ENCODE assay signal across 8 mouse cellular contexts in the genomic region with DNA sequence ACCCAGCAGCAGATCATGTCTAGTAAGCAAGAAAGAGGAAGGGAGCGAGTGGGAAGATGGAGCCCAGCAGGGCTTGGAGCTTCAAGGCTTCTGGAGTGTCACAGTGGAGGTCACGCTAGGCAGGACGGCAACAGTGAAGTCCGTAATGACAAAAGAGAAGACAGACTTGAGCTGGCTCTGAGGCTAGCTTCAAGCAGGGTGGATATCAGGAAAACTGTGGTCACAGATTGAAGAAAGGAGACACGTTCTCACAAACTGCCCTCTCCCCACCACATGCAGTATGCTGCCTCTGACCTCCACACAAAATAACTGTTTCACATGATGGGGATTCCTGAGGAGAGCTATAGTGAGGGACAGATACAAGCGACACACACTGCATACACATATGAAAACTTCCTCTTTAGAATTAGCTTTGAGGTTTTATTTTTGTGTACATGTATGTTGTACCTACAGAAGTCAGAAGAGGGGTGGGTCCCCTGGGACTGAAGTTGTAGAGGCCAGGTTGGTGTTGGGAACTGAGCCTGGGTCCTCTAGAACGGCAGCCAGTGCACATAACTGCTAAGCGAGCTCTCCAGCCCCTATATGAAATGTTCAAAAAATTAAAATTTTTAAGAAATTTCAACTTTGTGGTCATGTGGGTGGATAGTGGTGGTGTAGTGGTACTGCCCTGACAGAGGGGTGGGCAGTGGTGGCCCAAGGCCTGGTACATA. TPM values are rescaled to one million over a fixed set of nuclear protein-coding genes. Genes with fewer than 3 reads are reported as not detected.
DNase-seq lines count a peak whose midpoint lies in the region; ATAC-seq and TF ChIP-seq lines count a peak whose summit lies in the region.

No protein-coding gene starts in this region.

- peaks cover 39% of the 10 kb centered on the region for H3K4me1 ChIP-seq in forebrain, embryonic 13.5 days
- H3K4me1 ChIP-seq in forebrain, embryonic 16.5 days (replicated peaks; ENCODE audit: control insufficient read depth, insufficient read depth, low read length), result peaks cover 22% of the 10 kb centered on the region
- peaks cover 32% of the 10 kb centered on the region for H3K4me1 ChIP-seq in embryonic facial prominence, embryonic 14.5 days (ENCODE audit: control insufficient read depth, insufficient read depth, low read length)
- H3K4me1 ChIP-seq in midbrain, embryonic 13.5 days (replicated peaks), result peaks cover 51% of the 10 kb centered on the region

- peaks cover 14% of the 10 kb centered on the region for H3K36me3 ChIP-seq in forebrain, embryonic 13.5 days (ENCODE audit: poor library complexity, severe bottlenecking)
- H3K36me3 ChIP-seq in forebrain, embryonic 16.5 days (ENCODE audit: control insufficient read depth, insufficient read depth), result no peaks in the 10 kb centered on the region
- peaks cover 20% of the 10 kb centered on the region for H3K36me3 ChIP-seq in embryonic facial prominence, embryonic 14.5 days (ENCODE audit: control insufficient read depth, insufficient read depth, low read length)
- peaks cover 7% of the 10 kb centered on the region for H3K36me3 ChIP-seq in midbrain, embryonic 13.5 days

- H3K27ac ChIP-seq in forebrain, embryonic 13.5 days, result no peak overlapping the region
- no peak overlapping the region for H3K27ac ChIP-seq in forebrain, embryonic 16.5 days (ENCODE audit: low read length)
- peak overlapping the region; percentile 56; the same call in 1 of the 2 replicates for H3K27ac ChIP-seq in layer of hippocampus, adult 2 months
- no peak overlapping the region for H3K27ac ChIP-seq in embryonic facial prominence, embryonic 14.5 days (replicated peaks; ENCODE audit: low read depth, low read length)
- H3K27ac ChIP-seq in midbrain, embryonic 13.5 days, result no peak overlapping the region

- H3K4me2 ChIP-seq in forebrain, embryonic 13.5 days, result peak overlapping the region; percentile 88; the same call in 1 of the 2 replicates
- no peak overlapping the region for H3K4me2 ChIP-seq in forebrain, embryonic 16.5 days (ENCODE audit: low read length)
- H3K4me2 ChIP-seq in embryonic facial prominence, embryonic 14.5 days (ENCODE audit: low read depth, low read length), result peak overlapping the region; percentile 55
- H3K4me2 ChIP-seq in midbrain, embryonic 13.5 days (replicated peaks), result peak overlapping the region; percentile 91

- TF ChIP-seq CTCF in layer of hippocampus, adult 2 months (conservative IDR thresholded peaks at IDR 0.05), result no peak

- no peak for DNase-seq in layer of hippocampus, adult 2 months (ENCODE audit: low spot score in 2 of 2)
- no peak for DNase-seq in layer of hippocampus, postnatal 36 days
- DNase-seq in embryonic facial prominence, embryonic 14.5 days (ENCODE audit: low spot score), result no peak
- DNase-seq in urinary bladder, adult 2 months (ENCODE audit: low spot score), result no peak

- H3K27me3 ChIP-seq in forebrain, embryonic 13.5 days, result no peaks in the 10 kb centered on the region
- no peaks in the 10 kb centered on the region for H3K27me3 ChIP-seq in forebrain, embryonic 16.5 days (replicated peaks; ENCODE audit: control insufficient read depth, insufficient read depth, low read length)
- no peaks in the 10 kb centered on the region for H3K27me3 ChIP-seq in embryonic facial prominence, embryonic 14.5 days (replicated peaks; ENCODE audit: control insufficient read depth, insufficient read depth, low read length)
- H3K27me3 ChIP-seq in midbrain, embryonic 13.5 days, result no peaks in the 10 kb centered on the region

- 85% methylated on average over 8 of the region's 8 CpGs for WGBS in forebrain, embryonic 13.5 days
- WGBS in forebrain, embryonic 16.5 days, result 85% methylated on average over 8 of the region's 8 CpGs
- WGBS in embryonic facial prominence, embryonic 14.5 days, result 82% methylated on average over 8 of the region's 8 CpGs
- WGBS in midbrain, embryonic 13.5 days, result 66% methylated on average over 8 of the region's 8 CpGs

- no peak overlapping the region for H3K9ac ChIP-seq in forebrain, embryonic 13.5 days
- no peak overlapping the region for H3K9ac ChIP-seq in forebrain, embryonic 16.5 days (replicated peaks; ENCODE audit: low read depth, low read length)
- 0 out of 2 replicates have a peak overlapping the region, but pooled peaks have one; percentile 0 for H3K9ac ChIP-seq in embryonic facial prominence, embryonic 14.5 days (ENCODE audit: low read depth, low read length)
- peak overlapping the region; percentile 25; the same call in 1 of the 2 replicates for H3K9ac ChIP-seq in midbrain, embryonic 13.5 days (replicated peaks)

- H3K4me3 ChIP-seq in forebrain, embryonic 13.5 days, result no peak overlapping the region
- H3K4me3 ChIP-seq in forebrain, embryonic 16.5 days (replicated peaks; ENCODE audit: low read length), result no peak overlapping the region
- H3K4me3 ChIP-seq in layer of hippocampus, adult 2 months, result no peak overlapping the region
- no peak overlapping the region for H3K4me3 ChIP-seq in embryonic facial prominence, embryonic 14.5 days (ENCODE audit: low read depth, low read length)
- H3K4me3 ChIP-seq in midbrain, embryonic 13.5 days (replicated peaks), result 0 out of 2 replicates have a peak overlapping the region, but pooled peaks have one; percentile 3

- H3K9me3 ChIP-seq in forebrain, embryonic 13.5 days (replicated peaks), result no peaks in the 10 kb centered on the region
- H3K9me3 ChIP-seq in forebrain, embryonic 16.5 days (ENCODE audit: control insufficient read depth, low read length), result no peaks in the 10 kb centered on the region
- no peaks in the 10 kb centered on the region for H3K9me3 ChIP-seq in embryonic facial prominence, embryonic 14.5 days (ENCODE audit: control insufficient read depth, low read length)
- no peaks in the 10 kb centered on the region for H3K9me3 ChIP-seq in midbrain, embryonic 13.5 days

- ATAC-seq in forebrain, embryonic 13.5 days, result no peak
- no peak for ATAC-seq in forebrain, embryonic 16.5 days
- ATAC-seq in embryonic facial prominence, embryonic 14.5 days (ENCODE audit: low read depth), result no peak
- no peak for ATAC-seq in midbrain, embryonic 13.5 days
- no peak for ATAC-seq in activated CD4-positive, CD25-positive, alpha-beta regulatory T cell, adult 4 months

RNA-seq across cellular contexts. Expression of gene Cep68, which starts 1.9 kb away (rescaled TPM):
- 25.0 and 30.9 TPM in 2 replicates for polyA plus RNA-seq in forebrain, embryonic 13.5 days (2015; fragmentation: Nextera tagmentation; extraction: Ambion mirVana)
- 29.1 and 29.8 TPM in 2 replicates for polyA plus RNA-seq in forebrain, embryonic 16.5 days (2015; fragmentation: Nextera tagmentation; extraction: Ambion mirVana)
- 10 to 100 TPM; 34.0 to 36.3 TPM for total RNA-seq in layer of hippocampus, adult 2 months (2021)
- 10 to 100 TPM; 32.4 to 33.0 TPM for total RNA-seq in layer of hippocampus, postnatal 36 days (2021)
- 27.9 and 32.5 TPM in 2 replicates for polyA plus RNA-seq in embryonic facial prominence, embryonic 14.5 days (2014; fragmentation: Nextera tagmentation; extraction: Ambion mirVana)
- 26.5 and 27.9 TPM in 2 replicates for polyA plus RNA-seq in midbrain, embryonic 13.5 days (2015; fragmentation: Nextera tagmentation; extraction: Ambion mirVana)
- 12.6 and 14.1 TPM in 2 replicates for polyA plus RNA-seq in urinary bladder, adult 2 months (2012; rRNA removed)
- polyA plus RNA-seq in activated CD4-positive, CD25-positive, alpha-beta regulatory T cell, adult 4 months (2017; shearing (Covaris generic)), result 10 to 100 TPM in 1 of 2 experiments, 1 to 10 TPM in 1; 9.4 to 11.2 TPM

RNA-seq across cellular contexts. Expression of gene Rab1a, which starts 46.1 kb away (rescaled TPM):
- polyA plus RNA-seq in forebrain, embryonic 13.5 days (2015; fragmentation: Nextera tagmentation; extraction: Ambion mirVana), result 275 and 300 TPM in 2 replicates
- polyA plus RNA-seq in forebrain, embryonic 16.5 days (2015; fragmentation: Nextera tagmentation; extraction: Ambion mirVana), result 315 and 341 TPM in 2 replicates
- total RNA-seq in layer of hippocampus, adult 2 months (2021), result 100 to 1,000 TPM; 161 to 162 TPM
- total RNA-seq in layer of hippocampus, postnatal 36 days (2021), result 100 to 1,000 TPM; 171 to 179 TPM
- polyA plus RNA-seq in embryonic facial prominence, embryonic 14.5 days (2014; fragmentation: Nextera tagmentation; extraction: Ambion mirVana), result 237 and 249 TPM in 2 replicates
- polyA plus RNA-seq in midbrain, embryonic 13.5 days (2015; fragmentation: Nextera tagmentation; extraction: Ambion mirVana), result 289 and 306 TPM in 2 replicates
- polyA plus RNA-seq in urinary bladder, adult 2 months (2012; rRNA removed), result 195 and 199 TPM in 2 replicates
- polyA plus RNA-seq in activated CD4-positive, CD25-positive, alpha-beta regulatory T cell, adult 4 months (2017; shearing (Covaris generic)), result 100 to 1,000 TPM in 1 of 2 experiments, 10 to 100 TPM in 1; 98.6 to 135 TPM

Comparison
In these comparisons a context has a peak if more than half of its experiments do, and no peak if none do; other contexts are left out.
1. H3K9ac ChIP-seq: peak in embryonic facial prominence, embryonic 14.5 days (single experiment) and midbrain, embryonic 13.5 days (single experiment); none in forebrain, embryonic 13.5 days (single experiment) and forebrain, embryonic 16.5 days (single experiment).